Mouse (Mus musculus) gastrocnemius, postnatal 36 days (tissue): ENCODE results near the gene Grik3. TPM values are rescaled to one million over a fixed set of nuclear protein-coding genes. Genes with fewer than 3 reads are reported as not detected.

Experiments used
- microRNA-seq, 2 experiments: library from miRNA; unstranded; fragments of <30 nt; microRNA quantifications; one replicate each; pipeline ENCODE4 v1.2.0; 2021
- total RNA-seq, 2 experiments: library from RNA; stranded (reverse); gene quantifications; 2 replicates each; pipeline ENCODE4 v1.2.3; 2021

The Grik3 gene
- total RNA-seq, 2 experiments from 2014 or later: 0.05 to 0.10 TPM

Small RNAs within 50 kb of the gene (microRNA-seq; reads per million reads assigned to microRNA genes)
- 0 reads per million in 2 experiments for gene Mir692-2
